Mouse (Mus musculus): ENCODE measurements around the gene Plin3.

Plin3 gene

GRCm38 (mm10) chr17:56251136-56251829, 41.4 kb downstream of the Plin3 start:
- in situ Hi-C loops (cut with MseI, MboI) = loop anchor here in 1 of 2 experiments (10.0 kb wide), 1 partner anchor 56 kb away; no protein-coding TSS in a partner anchor

GRCm38 (mm10) chr17:56245608-56246007, 47.1 kb downstream of the Plin3 start:
- in situ Hi-C loops (cut with MseI, MboI) = no loop called here

- in situ Hi-C loops (cut with MseI, MboI) = no loop called here
Measured at GRCm38 (mm10) chr17:56241541-56242401, 50.9 kb downstream of the Plin3 start.

- in situ Hi-C loops (cut with MseI, MboI) = no loop called here
Measured at GRCm38 (mm10) chr17:56233818-56234469, 58.7 kb downstream of the Plin3 start.

- in situ Hi-C loops (cut with MseI, MboI) = no loop called here
Measured at GRCm38 (mm10) chr17:56233389-56233788, 59.3 kb downstream of the Plin3 start.

GRCm38 (mm10) chr17:56229943-56230342, 62.7 kb downstream of the Plin3 start:
- in situ Hi-C loops (cut with MseI, MboI) = no loop called here

Measured in mouse trophoblast stem cell (cell line).